Mouse (Mus musculus): ENCODE measurements at regions not wholly inside any gene's neighbourhood (a gene's known extent, or its start where the extent isn't known, plus 50 kb on each side); places are given as distances from the start of the nearest gene placed in this dataset.

- TF ChIP-seq CTCF (IDR thresholded peaks at IDR 0.05; ENCODE audit: low read depth): no peak
- WGBS: 86% methylated on average over 2 of the region's 2 CpGs
- Histone ChIP-seq H3K36me3 (ENCODE audit: insufficient read depth) (no peaks in the 10 kb centered on the region), H3K4me2 (no peak overlapping the region), H3K9me3 (ENCODE audit: low read depth, low read length) (no peaks in the 10 kb centered on the region), H3K27me3 (ENCODE audit: insufficient read depth, low read length) (no peaks in the 10 kb centered on the region), H3K9ac (no peak overlapping the region), H3K27ac (ENCODE audit: low read depth) (no peak overlapping the region), H3K4me3 (ENCODE audit: low read depth, low read length) (no peak overlapping the region), H3K4me1 (ENCODE audit: insufficient read depth) (no peaks in the 10 kb centered on the region)
- no peak for DNase-seq
- no peak for ATAC-seq (ENCODE audit: insufficient read depth)
Observed at GRCm38 (mm10) chr3:15175811-15176210, 156.3 kb downstream of the Gm9733 start.

- H3K9me3 ChIP-seq (ENCODE audit: low read depth, low read length): no peaks in the 10 kb centered on the region
- ATAC-seq (ENCODE audit: insufficient read depth) (0 out of 2 replicates have a peak, but pooled peaks have one; percentile 28), DNase-seq (peak; percentile 19)
- WGBS: 59% methylated on average over 6 of the region's 6 CpGs
- H3K4me3 ChIP-seq (ENCODE audit: low read depth, low read length): no peak overlapping the region
- no peak overlapping the region for H3K4me2 ChIP-seq
- H3K9ac ChIP-seq: no peak overlapping the region
- H3K4me1 ChIP-seq (ENCODE audit: insufficient read depth): no peaks in the 10 kb centered on the region
- no peaks in the 10 kb centered on the region for H3K36me3 ChIP-seq (ENCODE audit: insufficient read depth)
- H3K27me3 ChIP-seq (ENCODE audit: insufficient read depth, low read length): no peaks in the 10 kb centered on the region
- H3K27ac ChIP-seq (ENCODE audit: low read depth): no peak overlapping the region
- TF ChIP-seq CTCF (IDR thresholded peaks at IDR 0.05; ENCODE audit: low read depth): no peak
Observed at GRCm38 (mm10) chr3:15179079-15179812, 152.9 kb downstream of the Gm9733 start.

GRCm38 (mm10) chr3:15181111-15181510, 151.0 kb downstream of the Gm9733 start:
- H3K36me3 ChIP-seq (ENCODE audit: insufficient read depth): no peaks in the 10 kb centered on the region
- H3K9ac ChIP-seq: no peak overlapping the region
- TF ChIP-seq CTCF (IDR thresholded peaks at IDR 0.05; ENCODE audit: low read depth): no peak
- 93% methylated on average over 5 of the region's 5 CpGs for WGBS
- H3K4me2 ChIP-seq: no peak overlapping the region
- no peak overlapping the region for H3K27ac ChIP-seq (ENCODE audit: low read depth)
- no peaks in the 10 kb centered on the region for H3K4me1 ChIP-seq (ENCODE audit: insufficient read depth)
- no peaks in the 10 kb centered on the region for H3K9me3 ChIP-seq (ENCODE audit: low read depth, low read length)
- H3K4me3 ChIP-seq (ENCODE audit: low read depth, low read length): no peak overlapping the region
- no peak for DNase-seq
- no peaks in the 10 kb centered on the region for H3K27me3 ChIP-seq (ENCODE audit: insufficient read depth, low read length)
- ATAC-seq (ENCODE audit: insufficient read depth): no peak

GRCm38 (mm10) chr3:15186731-15187130, 145.4 kb downstream of the Gm9733 start:
- Histone ChIP-seq H3K36me3 (ENCODE audit: insufficient read depth) (no peaks in the 10 kb centered on the region), H3K9ac (no peak overlapping the region), H3K27ac (ENCODE audit: low read depth) (no peak overlapping the region), H3K4me2 (no peak overlapping the region), H3K4me1 (ENCODE audit: insufficient read depth) (no peaks in the 10 kb centered on the region), H3K4me3 (ENCODE audit: low read depth, low read length) (no peak overlapping the region), H3K27me3 (ENCODE audit: insufficient read depth, low read length) (no peaks in the 10 kb centered on the region), H3K9me3 (ENCODE audit: low read depth, low read length) (no peaks in the 10 kb centered on the region)
- DNase-seq: peak; percentile 31
- WGBS: 74% methylated on average over 3 of the region's 3 CpGs
- no peak for ATAC-seq (ENCODE audit: insufficient read depth)
- no peak for TF ChIP-seq CTCF (IDR thresholded peaks at IDR 0.05; ENCODE audit: low read depth)

GRCm38 (mm10) chr3:15194362-15194761, 137.7 kb downstream of the Gm9733 start:
- 5% methylated on average over 7 of the region's 7 CpGs for WGBS
- H3K4me3 ChIP-seq (ENCODE audit: low read depth, low read length): no peak overlapping the region
- H3K4me2 ChIP-seq: no peak overlapping the region
- H3K9ac ChIP-seq: no peak overlapping the region
- H3K27ac ChIP-seq (ENCODE audit: low read depth): no peak overlapping the region
- no peaks in the 10 kb centered on the region for H3K27me3 ChIP-seq (ENCODE audit: insufficient read depth, low read length)
- ATAC-seq (ENCODE audit: insufficient read depth) (peak; percentile 88), DNase-seq (peak; percentile 96)
- H3K4me1 ChIP-seq (ENCODE audit: insufficient read depth): no peaks in the 10 kb centered on the region
- no peaks in the 10 kb centered on the region for H3K9me3 ChIP-seq (ENCODE audit: low read depth, low read length)
- H3K36me3 ChIP-seq (ENCODE audit: insufficient read depth): no peaks in the 10 kb centered on the region
- TF ChIP-seq CTCF (IDR thresholded peaks at IDR 0.05; ENCODE audit: low read depth): peak; percentile 97

- Histone ChIP-seq H3K4me3 (ENCODE audit: low read depth, low read length) (no peak overlapping the region), H3K9ac (no peak overlapping the region), H3K9me3 (ENCODE audit: low read depth, low read length) (no peaks in the 10 kb centered on the region), H3K4me1 (ENCODE audit: insufficient read depth) (no peaks in the 10 kb centered on the region), H3K4me2 (no peak overlapping the region), H3K27ac (ENCODE audit: low read depth) (no peak overlapping the region), H3K27me3 (ENCODE audit: insufficient read depth, low read length) (no peaks in the 10 kb centered on the region), H3K36me3 (ENCODE audit: insufficient read depth) (no peaks in the 10 kb centered on the region)
- 42% methylated on average over 1 of the region's 1 CpGs for WGBS
- ATAC-seq (ENCODE audit: insufficient read depth) (peak; percentile 81), DNase-seq (peak; percentile 82)
- no peak for TF ChIP-seq CTCF (IDR thresholded peaks at IDR 0.05; ENCODE audit: low read depth)
Observed at GRCm38 (mm10) chr3:15196101-15196500, 136.0 kb downstream of the Gm9733 start.

GRCm38 (mm10) chr3:15198086-15198485, 134.0 kb downstream of the Gm9733 start:
- Histone ChIP-seq H3K4me2 (no peak overlapping the region), H3K27ac (ENCODE audit: low read depth) (no peak overlapping the region), H3K36me3 (ENCODE audit: insufficient read depth) (no peaks in the 10 kb centered on the region), H3K9ac (no peak overlapping the region), H3K4me1 (ENCODE audit: insufficient read depth) (no peaks in the 10 kb centered on the region), H3K27me3 (ENCODE audit: insufficient read depth, low read length) (no peaks in the 10 kb centered on the region), H3K9me3 (ENCODE audit: low read depth, low read length) (no peaks in the 10 kb centered on the region), H3K4me3 (ENCODE audit: low read depth, low read length) (no peak overlapping the region)
- DNase-seq: no peak
- WGBS: 89% methylated on average over 3 of the region's 3 CpGs
- no peak for ATAC-seq (ENCODE audit: insufficient read depth)
- no peak for TF ChIP-seq CTCF (IDR thresholded peaks at IDR 0.05; ENCODE audit: low read depth)

All from lung, embryonic 14.5 days (tissue).